Mouse (Mus musculus): ENCODE measurements around the gene Orm1.
A peak's percentile ranks its signal among the peaks of the same experiment; 100 is the strongest.

GRCm38 (mm10) chr4:63368577-63368976 lies 24.2 kb downstream of the Orm1 start:
- TF ChIP-seq ELF1 (IDR thresholded peaks at IDR 0.05; ENCODE audit: low read depth, low read length) = no peak
- TF ChIP-seq MAX (IDR thresholded peaks at IDR 0.05; ENCODE audit: low read length) = no peak
- no peak for TF ChIP-seq ZKSCAN1 (IDR thresholded peaks at IDR 0.05; ENCODE audit: low read depth, low read length)
- TF ChIP-seq CTCF (IDR thresholded peaks at IDR 0.05 in 2 of 3, conservative IDR thresholded peaks at IDR 0.05 in 1 of 3; ENCODE audit: control insufficient read depth in 1 of 3, insufficient read depth in 1 of 3, low read depth in 2 of 3, low read length in 3 of 3, poor library complexity in 1 of 3, severe bottlenecking in 1 of 3) = peak; percentile 96 to 98 (median 98)
- peak; percentile 91 for TF ChIP-seq SMC3 (IDR thresholded peaks at IDR 0.05; ENCODE audit: low read depth, low read length)
- no peak for TF ChIP-seq ETS1 (IDR thresholded peaks at IDR 0.05; ENCODE audit: low read depth, low read length)
- no peak for TF ChIP-seq POLR2A (IDR thresholded peaks at IDR 0.05; ENCODE audit: control insufficient read depth in 1 of 2, insufficient read depth in 1 of 2, low read depth in 1 of 2, low read length in 2 of 2, poor library complexity in 1 of 2)
- TF ChIP-seq EP300 (IDR thresholded peaks at IDR 0.05; ENCODE audit: low read depth in 1 of 2, low read length in 2 of 2) = no peak
- TF ChIP-seq BHLHE40 (IDR thresholded peaks at IDR 0.05; ENCODE audit: borderline replicate concordance, low read depth, low read length) = 0 out of 2 replicates have a peak, but pooled peaks have one; percentile 23
- no peak for TF ChIP-seq GATA1 (IDR thresholded peaks at IDR 0.05; ENCODE audit: low read depth, low read length)
- no peak for TF ChIP-seq CHD2 (IDR thresholded peaks at IDR 0.05; ENCODE audit: low read length)
- TF ChIP-seq HCFC1 (IDR thresholded peaks at IDR 0.05; ENCODE audit: low read depth, low read length) = no peak
